Mouse (Mus musculus) common myeloid progenitor, adult 5-6 weeks (primary cell): ENCODE measurements at regions not wholly inside any gene's neighbourhood (a gene's known extent, or its start where the extent isn't known, plus 50 kb on each side); places are given as distances from the start of the nearest gene placed in this dataset.

ENCODE experiments used
- ATAC-seq: replicated peaks from 2 replicates; pipeline ENCODE4 v1.8.0; 2016; ENCODE audit warnings: low read depth, mild to moderate bottlenecking, moderate TSS enrichment, inconsistent platforms; ENCODE audit not compliant: poor library complexity, severe bottlenecking

GRCm38 (mm10) chr11:18582781-18583161 lies 436.0 kb downstream of the Meis1 start:
- no peak for ATAC-seq

- ATAC-seq = no peak
These were observed 436.6 kb downstream of the Meis1 start for GRCm38 (mm10) chr11:18581997-18582780.

DNA sequence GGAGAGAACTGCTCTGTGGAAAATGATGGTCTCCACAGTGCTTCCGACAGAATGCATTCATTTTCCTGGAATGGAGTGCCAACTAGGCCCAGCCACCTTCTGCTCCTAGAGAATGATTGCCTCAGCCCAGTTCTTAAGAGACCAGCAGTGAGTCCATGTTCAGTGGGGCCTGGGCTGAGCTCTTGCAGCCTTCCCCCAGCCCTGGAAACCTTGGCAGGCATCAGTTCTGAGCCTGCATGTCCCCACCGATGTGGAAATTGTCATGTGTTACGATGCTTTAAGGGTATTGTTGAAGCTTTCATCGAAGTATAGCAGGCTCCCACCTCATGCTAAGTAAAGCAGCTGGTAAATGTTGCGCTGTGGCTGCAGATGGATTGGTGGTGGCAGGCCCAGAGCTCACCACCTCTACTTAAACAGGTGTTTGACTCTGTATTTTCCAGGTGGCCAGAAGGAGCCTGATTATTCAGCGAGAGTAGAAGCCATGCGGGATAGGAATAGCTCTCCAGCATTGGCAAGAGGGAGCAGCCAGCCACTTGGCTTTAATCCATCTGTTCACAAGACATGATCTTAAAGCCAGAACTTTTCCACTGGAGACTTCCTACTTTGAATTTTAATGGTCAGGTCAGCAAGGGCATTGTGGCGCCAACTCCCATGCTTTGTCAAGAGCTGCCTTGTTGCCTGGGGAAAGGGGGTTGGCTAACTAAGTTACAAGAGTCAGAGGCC lies 437.5 kb downstream of the Meis1 start:
- no peak for ATAC-seq

- no peak for ATAC-seq
These were observed 447.1 kb downstream of the Meis1 start for GRCm38 (mm10) chr11:18571557-18572209.

DNA sequence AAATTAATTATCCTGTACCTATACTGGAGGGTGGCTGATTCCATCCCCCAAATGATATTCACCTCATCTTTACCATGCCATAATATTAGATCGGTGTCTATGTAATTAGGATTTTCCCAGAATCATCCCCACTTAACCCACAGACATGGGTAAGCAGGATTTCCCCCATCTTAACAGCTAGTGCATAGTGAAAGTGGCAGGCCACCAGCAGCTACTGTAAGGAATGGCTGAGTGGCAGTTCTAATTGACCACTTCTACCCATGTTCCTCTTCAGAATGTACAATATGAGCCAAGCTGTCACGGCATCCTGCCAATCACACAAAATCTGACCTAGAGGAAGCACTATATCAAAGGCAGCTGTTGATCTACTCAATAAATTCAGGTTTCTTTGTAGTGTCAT lies 455.8 kb downstream of the Meis1 start:
- ATAC-seq = no peak

GRCm38 (mm10) chr11:18558665-18559064 lies 460.1 kb downstream of the Meis1 start:
- no peak for ATAC-seq

GRCm38 (mm10) chr11:18535592-18535857 lies 483.3 kb downstream of the Meis1 start:
- ATAC-seq = no peak

DNA sequence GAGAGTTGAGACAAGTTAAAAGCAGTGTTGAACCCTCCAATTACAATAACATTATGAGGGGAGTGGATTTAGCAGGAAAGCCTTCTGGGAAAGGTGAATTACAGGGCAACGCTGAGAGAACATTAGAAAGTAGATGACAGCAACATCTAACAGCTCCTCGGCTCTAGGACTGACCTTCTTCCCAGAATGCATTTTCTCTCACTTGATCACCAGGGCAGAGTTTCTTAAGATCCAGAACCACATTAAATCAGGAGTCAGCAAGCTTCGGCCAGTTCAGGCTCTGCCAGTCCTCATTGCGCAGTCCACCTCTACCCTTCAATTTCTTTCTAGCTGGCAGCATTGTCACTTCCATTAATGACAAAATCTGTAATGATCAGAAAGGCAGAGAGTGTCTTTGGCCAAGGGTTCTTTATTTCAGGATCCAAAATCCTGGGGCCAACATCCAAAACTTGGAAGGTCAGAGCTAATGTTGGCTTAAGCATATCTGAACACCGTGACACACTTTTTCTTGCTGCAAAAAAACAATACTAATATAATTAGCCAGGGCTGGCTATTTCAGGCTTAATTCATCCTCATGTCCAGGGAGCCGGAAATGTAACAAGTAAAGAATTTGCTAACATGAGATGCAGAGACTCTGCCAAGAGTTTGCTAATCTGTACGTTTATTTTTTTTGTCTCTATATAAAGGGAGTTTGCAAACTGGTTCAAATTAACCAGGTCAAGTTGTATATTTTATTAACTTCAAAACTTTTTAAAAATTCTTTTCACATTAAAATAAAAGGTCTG lies 483.8 kb downstream of the Meis1 start:
- no peak for ATAC-seq

DNA sequence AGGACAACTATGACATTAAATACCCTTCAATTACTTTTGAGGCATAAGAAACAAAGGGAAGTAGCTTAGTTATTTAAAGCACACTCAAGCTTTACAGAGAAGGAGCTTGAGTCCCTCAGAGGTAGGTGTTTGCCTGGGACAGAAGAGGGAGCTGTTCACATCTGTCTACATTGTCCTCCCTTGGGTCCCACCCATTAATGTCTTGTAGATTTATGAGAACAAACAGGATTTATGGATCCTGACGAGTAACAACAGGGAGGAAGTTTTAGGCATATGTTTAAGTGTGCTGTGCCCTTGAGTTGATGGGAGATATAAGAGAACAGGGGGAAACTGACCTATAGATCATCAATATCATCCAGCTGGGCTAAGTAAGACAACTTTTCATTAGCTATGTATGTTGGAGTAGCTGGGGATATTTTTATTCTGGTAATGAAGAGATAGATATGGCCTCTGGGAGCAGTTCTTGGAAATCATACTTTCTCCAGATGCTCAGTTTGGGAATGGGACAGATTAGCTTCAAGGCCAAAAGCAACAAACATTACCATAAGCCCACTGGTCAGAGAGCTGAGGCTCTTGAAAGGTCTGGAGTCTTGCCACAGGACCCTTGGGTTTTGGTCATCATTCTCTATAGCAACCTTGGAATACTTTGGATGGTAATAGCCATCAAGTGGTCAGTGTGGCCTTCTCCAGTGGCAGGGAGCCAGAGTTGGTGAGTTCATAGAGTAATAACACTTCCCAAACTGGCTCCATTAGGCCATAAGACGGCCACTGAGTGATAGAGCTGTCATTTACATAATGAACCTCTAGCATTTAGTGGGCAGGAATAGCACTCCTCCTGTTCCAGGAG lies 487.3 kb downstream of the Meis1 start:
- ATAC-seq = no peak

- ATAC-seq = no peak
These were observed 490.2 kb downstream of the Meis1 start for GRCm38 (mm10) chr11:18528568-18528967.

DNA sequence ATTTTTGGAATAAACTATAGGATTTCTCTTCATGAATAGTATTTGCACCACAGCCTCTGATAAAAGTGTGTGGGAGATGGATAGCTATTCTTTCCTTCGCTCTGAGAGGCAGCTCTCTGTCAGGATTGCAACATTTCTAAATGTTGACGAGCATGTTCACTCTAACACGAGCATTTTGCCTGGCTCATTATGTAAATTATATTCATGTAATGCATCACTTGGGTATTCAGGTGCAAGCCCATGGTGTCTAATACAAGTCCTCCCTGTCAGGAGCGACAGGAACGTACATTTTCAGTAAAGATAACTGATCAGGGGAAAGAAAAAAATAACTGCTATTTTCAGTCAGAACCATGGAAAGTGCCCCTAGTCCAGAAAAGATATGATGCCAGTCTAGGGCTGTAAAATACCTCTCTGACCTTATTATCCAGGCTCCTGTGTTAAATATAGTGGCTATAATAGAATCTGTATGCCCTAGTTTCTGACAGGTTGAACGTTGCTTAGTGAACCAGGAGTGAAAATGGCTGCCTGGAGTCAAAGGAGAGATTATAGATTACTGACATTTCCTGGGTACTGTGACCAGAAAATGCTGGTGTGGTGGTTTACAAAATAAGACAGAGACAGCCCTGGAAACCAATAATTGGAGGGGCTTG lies 523.6 kb downstream of the Meis1 start:
- ATAC-seq = no peak

GRCm38 (mm10) chr11:18493981-18494380 lies 524.8 kb downstream of the Meis1 start:
- no peak for ATAC-seq

GRCm38 (mm10) chr11:18493086-18493485 lies 525.7 kb downstream of the Meis1 start:
- no peak for ATAC-seq

DNA sequence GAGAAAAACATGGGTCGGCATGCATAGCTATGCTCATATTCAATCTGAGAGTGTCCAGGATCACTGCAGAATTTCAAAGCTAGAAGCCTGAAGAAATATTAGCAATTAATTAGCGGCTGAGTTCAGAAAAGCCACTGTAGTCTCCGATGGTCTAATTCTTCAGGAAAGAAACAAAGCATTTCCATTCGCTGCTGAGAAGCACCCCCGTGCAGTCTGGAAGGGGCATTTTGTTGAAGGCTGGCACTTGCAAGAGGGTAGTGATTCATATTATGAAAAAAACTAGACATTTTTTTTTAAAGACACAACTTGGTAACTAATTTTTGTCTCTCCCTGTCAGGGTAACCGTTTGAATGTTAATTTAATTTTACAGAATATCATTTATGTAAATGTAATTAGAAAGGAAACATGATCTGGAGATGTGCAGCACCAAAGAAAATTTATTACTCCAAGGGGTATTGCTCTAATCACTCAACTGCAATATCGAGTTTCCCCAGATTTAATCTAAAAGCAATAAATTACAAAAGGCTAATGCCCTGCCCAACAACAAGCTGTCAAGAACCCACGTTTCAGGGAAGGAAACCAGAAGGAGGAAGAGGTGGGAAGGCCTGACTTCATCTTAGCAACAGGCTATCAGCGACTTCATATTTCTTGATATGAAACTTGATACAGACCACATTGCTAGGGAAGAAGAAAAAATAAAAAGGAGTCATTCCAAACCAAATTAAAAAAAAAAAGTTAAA lies 529.1 kb downstream of the Meis1 start:
- ATAC-seq = peak; percentile 69

DNA sequence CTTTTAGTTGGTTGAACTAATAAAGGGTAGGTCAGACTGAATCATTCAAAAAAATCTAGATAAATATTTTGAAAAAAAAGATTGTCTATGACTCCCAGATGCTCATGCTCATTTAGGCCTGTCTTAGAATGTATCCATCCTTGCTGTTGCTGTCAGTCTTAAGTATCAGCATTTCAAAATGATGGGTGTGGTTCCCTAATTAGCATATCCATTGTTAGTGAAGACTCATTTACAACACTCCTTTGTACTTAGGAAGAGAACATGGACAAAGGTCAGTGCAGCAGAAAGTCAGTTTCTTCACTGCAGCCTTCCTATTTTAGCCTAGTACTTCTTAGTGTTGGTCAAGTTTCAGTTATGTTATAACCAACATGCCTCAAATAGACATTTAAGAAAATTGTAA lies 525.2 kb upstream of the Etaa1 start:
- ATAC-seq = no peak

DNA sequence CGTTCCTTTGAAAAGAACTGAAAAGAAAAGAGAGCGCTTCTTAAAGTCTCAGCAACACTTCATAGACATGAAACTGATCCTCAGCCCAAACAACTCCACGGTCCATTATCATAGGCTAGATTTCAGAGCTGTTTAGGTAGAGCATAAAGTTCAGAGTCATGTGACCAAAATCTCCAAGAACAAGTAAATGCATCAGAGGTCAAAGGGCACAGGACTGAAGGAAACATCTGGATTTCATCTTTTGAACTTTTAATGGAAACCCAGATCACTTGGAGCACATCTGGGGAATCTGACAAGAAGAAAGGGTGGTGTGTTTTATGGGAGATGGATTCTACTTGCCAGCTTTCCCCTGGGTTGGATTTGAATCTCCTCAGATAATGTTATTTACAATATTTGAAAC lies 497.6 kb upstream of the Etaa1 start:
- no peak for ATAC-seq

GRCm38 (mm10) chr11:18448879-18449278 lies 495.2 kb upstream of the Etaa1 start:
- ATAC-seq = no peak

DNA sequence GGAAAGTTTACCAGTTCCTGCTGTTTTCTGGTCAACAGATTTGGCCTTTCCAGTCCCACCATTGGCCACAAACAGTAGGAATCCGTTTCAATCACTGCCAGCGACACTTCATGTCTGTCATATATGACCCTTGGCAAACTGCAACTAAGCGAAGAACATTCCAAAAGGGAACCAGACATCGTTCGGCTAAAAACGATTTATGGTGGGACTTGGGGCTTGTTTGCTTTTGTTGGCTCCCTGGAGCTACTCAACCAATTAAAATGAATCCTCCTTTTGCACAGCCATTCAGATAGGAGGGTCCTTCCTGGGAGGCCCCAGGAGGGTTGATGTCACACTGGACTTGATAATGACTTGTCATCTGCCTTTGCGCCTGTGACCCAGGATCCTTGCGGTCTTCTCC lies 490.9 kb upstream of the Etaa1 start:
- ATAC-seq = no peak

DNA sequence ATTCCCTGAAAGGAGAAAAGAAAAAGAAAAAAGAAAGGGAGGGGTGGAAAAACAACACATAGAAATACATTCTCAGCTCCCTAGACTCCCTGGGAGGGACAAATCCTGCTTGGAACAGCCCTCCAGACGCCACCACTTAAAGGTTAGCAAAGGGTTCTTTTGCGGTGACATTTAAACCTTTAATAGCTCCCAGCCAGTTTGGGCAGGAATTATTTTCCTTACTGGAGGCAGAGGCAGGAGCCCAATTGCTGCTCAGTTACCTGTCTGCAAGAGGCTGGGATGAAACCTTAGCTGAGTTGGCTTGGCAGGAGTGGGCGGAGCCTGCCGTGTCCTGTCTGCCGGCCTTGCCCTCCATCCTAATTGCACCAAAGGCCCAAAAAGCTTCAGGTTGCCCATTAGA lies 490.4 kb upstream of the Etaa1 start:
- no peak for ATAC-seq
